Mouse (Mus musculus): ENCODE measurements at regions not wholly inside any gene's neighbourhood (a gene's known extent, or its start where the extent isn't known, plus 50 kb on each side); places are given as distances from the start of the nearest gene placed in this dataset.

GRCm38 (mm10) chr10:66558097-66558840, 537.7 kb upstream of the Jmjd1c start:
- 71% methylated on average over 6 of the region's 6 CpGs for WGBS
- H3K27me3 ChIP-seq = no peaks in the 10 kb centered on the region
- no peak overlapping the region for H3K4me3 ChIP-seq
- no peak overlapping the region for H3K9ac ChIP-seq
- no peaks in the 10 kb centered on the region for H3K4me1 ChIP-seq
- no peak overlapping the region for H3K4me2 ChIP-seq
- no peak overlapping the region for H3K27ac ChIP-seq
- no peaks in the 10 kb centered on the region for H3K36me3 ChIP-seq
- ATAC-seq (ENCODE audit: borderline replicate concordance, extremely low read depth, low FRiP score, low TSS enrichment) = no peak
- no peaks in the 10 kb centered on the region for H3K9me3 ChIP-seq

- no peaks in the 10 kb centered on the region for H3K36me3 ChIP-seq
- no peak overlapping the region for H3K27ac ChIP-seq
- no peak overlapping the region for H3K4me3 ChIP-seq
- no peaks in the 10 kb centered on the region for H3K9me3 ChIP-seq
- no peaks in the 10 kb centered on the region for H3K27me3 ChIP-seq
- H3K9ac ChIP-seq = no peak overlapping the region
- no peak overlapping the region for H3K4me2 ChIP-seq
- no peaks in the 10 kb centered on the region for H3K4me1 ChIP-seq
- 80% methylated on average over 6 of the region's 6 CpGs for WGBS
- ATAC-seq (ENCODE audit: borderline replicate concordance, extremely low read depth, low FRiP score, low TSS enrichment) = no peak
These were observed 530.6 kb upstream of the Jmjd1c start for GRCm38 (mm10) chr10:66565374-66565773.

- H3K27me3 ChIP-seq = no peaks in the 10 kb centered on the region
These were observed 520.9 kb upstream of the Jmjd1c start for GRCm38 (mm10) chr10:66574846-66575535.

GRCm38 (mm10) chr10:66593001-66593400, 502.9 kb upstream of the Jmjd1c start:
- no peak overlapping the region for H3K27ac ChIP-seq
- no peak for ATAC-seq (ENCODE audit: borderline replicate concordance, extremely low read depth, low FRiP score, low TSS enrichment)
- H3K27me3 ChIP-seq = no peaks in the 10 kb centered on the region
- H3K4me2 ChIP-seq = no peak overlapping the region
- H3K4me1 ChIP-seq = no peaks in the 10 kb centered on the region
- H3K4me3 ChIP-seq = no peak overlapping the region
- H3K36me3 ChIP-seq = no peaks in the 10 kb centered on the region
- no peaks in the 10 kb centered on the region for H3K9me3 ChIP-seq
- whole genome bisulfite sequencing = 39% methylated on average over 3 of the region's 3 CpGs
- no peak overlapping the region for H3K9ac ChIP-seq

More at GRCm38 (mm10) chr10:66574846-66575535, 520.9 kb upstream of the Jmjd1c start:
- ATAC-seq (ENCODE audit: borderline replicate concordance, extremely low read depth, low FRiP score, low TSS enrichment) = peak; percentile 19; the same call in 1 of the 2 replicates
- no peaks in the 10 kb centered on the region for H3K9me3 ChIP-seq
- H3K4me2 ChIP-seq = no peak overlapping the region
- no peaks in the 10 kb centered on the region for H3K4me1 ChIP-seq
- no peak overlapping the region for H3K27ac ChIP-seq
- no peak overlapping the region for H3K4me3 ChIP-seq
- WGBS = 31% methylated on average over 10 of the region's 10 CpGs
- no peaks in the 10 kb centered on the region for H3K36me3 ChIP-seq
- no peak overlapping the region for H3K9ac ChIP-seq

- no peak overlapping the region for H3K9ac ChIP-seq
- WGBS = 44% methylated on average over 6 of the region's 6 CpGs
- no peaks in the 10 kb centered on the region for H3K36me3 ChIP-seq
- H3K4me1 ChIP-seq = no peaks in the 10 kb centered on the region
- no peaks in the 10 kb centered on the region for H3K9me3 ChIP-seq
- no peak overlapping the region for H3K4me2 ChIP-seq
- H3K4me3 ChIP-seq = no peak overlapping the region
- no peaks in the 10 kb centered on the region for H3K27me3 ChIP-seq
- ATAC-seq (ENCODE audit: borderline replicate concordance, extremely low read depth, low FRiP score, low TSS enrichment) = no peak
- H3K27ac ChIP-seq = no peak overlapping the region
These were observed 502.4 kb upstream of the Jmjd1c start for GRCm38 (mm10) chr10:66593506-66593905.

- Histone ChIP-seq H3K4me2 (no peak overlapping the region), H3K4me1 (no peaks in the 10 kb centered on the region), H3K36me3 (no peaks in the 10 kb centered on the region), H3K27ac (no peak overlapping the region), H3K27me3 (no peaks in the 10 kb centered on the region), H3K9ac (no peak overlapping the region), H3K4me3 (no peak overlapping the region), H3K9me3 (no peaks in the 10 kb centered on the region)
- ATAC-seq (ENCODE audit: borderline replicate concordance, extremely low read depth, low FRiP score, low TSS enrichment) = no peak
- WGBS = 62% methylated on average over 4 of the region's 4 CpGs
These were observed 498.0 kb upstream of the Jmjd1c start for GRCm38 (mm10) chr10:66597952-66598351.

- no peak overlapping the region for H3K27ac ChIP-seq
- no peaks in the 10 kb centered on the region for H3K27me3 ChIP-seq
- H3K9me3 ChIP-seq = no peaks in the 10 kb centered on the region
- 52% methylated on average over 3 of the region's 3 CpGs for WGBS
- H3K36me3 ChIP-seq = no peaks in the 10 kb centered on the region
- H3K4me1 ChIP-seq = no peaks in the 10 kb centered on the region
- H3K4me3 ChIP-seq = no peak overlapping the region
- H3K9ac ChIP-seq = no peak overlapping the region
- H3K4me2 ChIP-seq = no peak overlapping the region
- no peak for ATAC-seq (ENCODE audit: borderline replicate concordance, extremely low read depth, low FRiP score, low TSS enrichment)
These were observed 488.8 kb upstream of the Jmjd1c start for GRCm38 (mm10) chr10:66607141-66607540.

GRCm38 (mm10) chr10:66616280-66616679, 479.6 kb upstream of the Jmjd1c start:
- no peaks in the 10 kb centered on the region for H3K4me1 ChIP-seq
- no peak overlapping the region for H3K27ac ChIP-seq
- no peak overlapping the region for H3K4me3 ChIP-seq
- no peaks in the 10 kb centered on the region for H3K9me3 ChIP-seq
- no peak overlapping the region for H3K4me2 ChIP-seq
- H3K9ac ChIP-seq = no peak overlapping the region
- no peak for ATAC-seq (ENCODE audit: borderline replicate concordance, extremely low read depth, low FRiP score, low TSS enrichment)
- WGBS = 57% methylated on average over 3 of the region's 3 CpGs
- H3K36me3 ChIP-seq = no peaks in the 10 kb centered on the region
- no peaks in the 10 kb centered on the region for H3K27me3 ChIP-seq

- Histone ChIP-seq H3K27ac (no peak overlapping the region), H3K9me3 (no peaks in the 10 kb centered on the region), H3K4me3 (no peak overlapping the region), H3K4me1 (no peaks in the 10 kb centered on the region), H3K4me2 (no peak overlapping the region), H3K36me3 (no peaks in the 10 kb centered on the region), H3K9ac (no peak overlapping the region), H3K27me3 (no peaks in the 10 kb centered on the region)
- 49% methylated on average over 3 of the region's 3 CpGs for WGBS
- ATAC-seq (ENCODE audit: borderline replicate concordance, extremely low read depth, low FRiP score, low TSS enrichment) = no peak
These were observed 464.9 kb upstream of the Jmjd1c start for GRCm38 (mm10) chr10:66630996-66631395.

GRCm38 (mm10) chr10:66640890-66641847, 454.8 kb upstream of the Jmjd1c start:
- Histone ChIP-seq H3K4me3 (no peak overlapping the region), H3K4me2 (no peak overlapping the region), H3K9ac (no peak overlapping the region), H3K36me3 (no peaks in the 10 kb centered on the region), H3K27ac (no peak overlapping the region), H3K27me3 (no peaks in the 10 kb centered on the region), H3K9me3 (no peaks in the 10 kb centered on the region), H3K4me1 (no peaks in the 10 kb centered on the region)
- ATAC-seq (ENCODE audit: borderline replicate concordance, extremely low read depth, low FRiP score, low TSS enrichment) = no peak
- WGBS = 60% methylated on average over 24 of the region's 24 CpGs

- H3K9me3 ChIP-seq = no peaks in the 10 kb centered on the region
- H3K4me2 ChIP-seq = no peak overlapping the region
- WGBS = 85% methylated on average over 6 of the region's 6 CpGs
- no peaks in the 10 kb centered on the region for H3K4me1 ChIP-seq
- no peak overlapping the region for H3K4me3 ChIP-seq
- no peak for ATAC-seq (ENCODE audit: borderline replicate concordance, extremely low read depth, low FRiP score, low TSS enrichment)
- no peaks in the 10 kb centered on the region for H3K27me3 ChIP-seq
- no peak overlapping the region for H3K27ac ChIP-seq
- no peak overlapping the region for H3K9ac ChIP-seq
- no peaks in the 10 kb centered on the region for H3K36me3 ChIP-seq
These were observed 454.0 kb upstream of the Jmjd1c start for GRCm38 (mm10) chr10:66641966-66642365.

Measured in lung, embryonic 15.5 days (tissue).